ENCODE assay signal across 13 mouse cellular contexts in the genomic region with DNA sequence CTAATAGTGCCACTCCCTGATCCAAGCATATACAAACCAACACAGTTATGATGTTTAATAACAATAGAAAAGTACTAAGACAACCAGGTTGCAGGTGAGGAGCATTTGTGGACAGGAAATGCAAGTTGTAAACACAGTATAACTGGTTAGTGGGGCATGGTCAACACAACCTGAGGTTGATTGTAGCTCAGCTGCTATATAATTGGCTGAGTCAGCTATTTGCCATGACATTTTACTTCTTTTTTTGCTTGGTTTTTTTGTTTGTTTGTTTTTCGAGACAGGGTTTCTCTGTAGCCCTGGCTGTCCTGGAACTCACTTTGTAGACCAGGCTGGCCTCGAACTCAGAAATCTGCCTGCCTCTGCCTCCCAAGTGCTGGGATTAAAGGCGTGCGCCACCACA. TPM values are rescaled to one million over a fixed set of nuclear protein-coding genes. Genes with fewer than 3 reads are reported as not detected.
"Had no signal": no experiment of that assay in that cellular context is flagged by ENCODE, and none has a peak within 500 bp of the region (broad histone marks: within the 10 kb centered on the region; RNA-seq: fewer than 3 reads in every experiment).

No protein-coding gene starts in this region.

RNA-seq across cellular contexts. Expression of gene Spink2, which starts 20.6 kb away (rescaled TPM):
- total RNA-seq: common myeloid progenitor, adult 5-6 weeks; forebrain, postnatal 0 days; gastrocnemius, adult 18-20 months; gastrocnemius, adult 2 months; gastrocnemius, adult 8-10 months; gastrocnemius, postnatal 25 days; gastrocnemius, postnatal 36 days; granulocyte monocyte progenitor cell, adult 5-6 weeks; heart, adult 18-20 months; heart, adult 2 months; heart, adult 8-10 months had no signal
- polyA plus RNA-seq: cortical plate, adult 2 months; erythroblast, embryonic 14.5 days had no signal
